Mouse (Mus musculus): ENCODE measurements around the gene Tspan14.

Gene Tspan14

GRCm38 (mm10) chr14:40918477-40918876 lies 48.1 kb downstream of the Tspan14 start:
- no peak for ATAC-seq (ENCODE audit: low TSS enrichment)

GRCm38 (mm10) chr14:40917632-40918031 lies 49.0 kb downstream of the Tspan14 start:
- ATAC-seq (ENCODE audit: low TSS enrichment) = peak; percentile 43

GRCm38 (mm10) chr14:40916667-40917066 lies 49.9 kb downstream of the Tspan14 start:
- ATAC-seq (ENCODE audit: low TSS enrichment) = no peak

- no peak for ATAC-seq (ENCODE audit: low TSS enrichment)
These were observed 50.8 kb downstream of the Tspan14 start for GRCm38 (mm10) chr14:40915838-40916237.

GRCm38 (mm10) chr14:40914701-40915100 lies 51.9 kb downstream of the Tspan14 start:
- ATAC-seq (ENCODE audit: low TSS enrichment) = no peak

- no peak for ATAC-seq (ENCODE audit: low TSS enrichment)
These were observed 52.9 kb downstream of the Tspan14 start for GRCm38 (mm10) chr14:40913709-40914108.

GRCm38 (mm10) chr14:40911529-40911928 lies 55.1 kb downstream of the Tspan14 start:
- ATAC-seq (ENCODE audit: low TSS enrichment) = peak; percentile 22; the same call in 1 of the 2 replicates

GRCm38 (mm10) chr14:40908763-40909162 lies 57.8 kb downstream of the Tspan14 start:
- no peak for ATAC-seq (ENCODE audit: low TSS enrichment)

GRCm38 (mm10) chr14:40906770-40907169 lies 59.8 kb downstream of the Tspan14 start:
- 0 out of 2 replicates have a peak, but pooled peaks have one; percentile 14 for ATAC-seq (ENCODE audit: low TSS enrichment)

- ATAC-seq (ENCODE audit: low TSS enrichment) = no peak
These were observed 60.8 kb downstream of the Tspan14 start for GRCm38 (mm10) chr14:40905813-40906212.

- ATAC-seq (ENCODE audit: low TSS enrichment) = no peak
These were observed 64.1 kb downstream of the Tspan14 start for GRCm38 (mm10) chr14:40902307-40903055.

- no peak for ATAC-seq (ENCODE audit: low TSS enrichment)
These were observed 66.3 kb downstream of the Tspan14 start for GRCm38 (mm10) chr14:40900267-40900666.

- no peak for ATAC-seq (ENCODE audit: low TSS enrichment)
These were observed 68.7 kb downstream of the Tspan14 start for GRCm38 (mm10) chr14:40897916-40898315.

- ATAC-seq (ENCODE audit: low TSS enrichment) = no peak
These were observed 70.9 kb downstream of the Tspan14 start for GRCm38 (mm10) chr14:40895681-40896080.

- peak; percentile 93 for ATAC-seq (ENCODE audit: low TSS enrichment)
These were observed 71.9 kb downstream of the Tspan14 start for GRCm38 (mm10) chr14:40894576-40895247.

GRCm38 (mm10) chr14:40893884-40894283 lies 72.7 kb downstream of the Tspan14 start:
- ATAC-seq (ENCODE audit: low TSS enrichment) = no peak

- no peak for ATAC-seq (ENCODE audit: low TSS enrichment)
These were observed 73.4 kb downstream of the Tspan14 start, which contains the start of gene Sh2d4b for GRCm38 (mm10) chr14:40893196-40893595. Sh2d4b (minus strand) TSS chr14:40893266.

GRCm38 (mm10) chr14:40892326-40892825 lies 74.2 kb downstream of the Tspan14 start:
- ATAC-seq (ENCODE audit: low TSS enrichment) = no peak

GRCm38 (mm10) chr14:40891506-40891905 lies 75.1 kb downstream of the Tspan14 start:
- ATAC-seq (ENCODE audit: low TSS enrichment) = no peak

GRCm38 (mm10) chr14:40889704-40890103 lies 76.9 kb downstream of the Tspan14 start:
- no peak for ATAC-seq (ENCODE audit: low TSS enrichment)

GRCm38 (mm10) chr14:40889181-40889580 lies 77.4 kb downstream of the Tspan14 start:
- no peak for ATAC-seq (ENCODE audit: low TSS enrichment)

- no peak for ATAC-seq (ENCODE audit: low TSS enrichment)
These were observed 80.0 kb downstream of the Tspan14 start for GRCm38 (mm10) chr14:40886428-40887202.
